ENCODE assay signal across 13 mouse cellular contexts in genomic region chr17:61815490-61815889, GRCm38 (mm10).
"Had no signal": no experiment of that assay in that cellular context is flagged by ENCODE, and none has a peak within 500 bp of the region (broad histone marks: within the 10 kb centered on the region; RNA-seq: fewer than 3 reads in every experiment).

No protein-coding gene starts in this region.

- H3K4me3 ChIP-seq: limb, embryonic 13.5 days; liver, embryonic 15.5 days; myocyte; neural tube, embryonic 15.5 days had no signal

- ATAC-seq: lung, postnatal 0 days had no signal

- H3K27me3 ChIP-seq: limb, embryonic 13.5 days; liver, embryonic 15.5 days; neural tube, embryonic 15.5 days had no signal

- H3K9me3 ChIP-seq: limb, embryonic 13.5 days; liver, embryonic 15.5 days; neural tube, embryonic 15.5 days had no signal

- H3K36me3 ChIP-seq: limb, embryonic 13.5 days; liver, embryonic 15.5 days; neural tube, embryonic 15.5 days had no signal

- H3K4me2 ChIP-seq: limb, embryonic 13.5 days; liver, embryonic 15.5 days; neural tube, embryonic 15.5 days had no signal

- H3K27ac ChIP-seq: limb, embryonic 13.5 days; liver, embryonic 15.5 days; neural tube, embryonic 15.5 days had no signal

- H3K9ac ChIP-seq: limb, embryonic 13.5 days; liver, embryonic 15.5 days; neural tube, embryonic 15.5 days had no signal

- H3K4me1 ChIP-seq: limb, embryonic 13.5 days; liver, embryonic 15.5 days; neural tube, embryonic 15.5 days had no signal

- DNase-seq: kidney, postnatal 4 days; left cerebral cortex, postnatal 4 days; lung, adult 2 months; lung, postnatal 36 days; midbrain, embryonic 14.5 days; right cerebral cortex, adult 18-20 months; right cerebral cortex, postnatal 25 days; thymus, postnatal 36 days had no signal
